Mouse (Mus musculus) intestine, postnatal 0 days (tissue): ENCODE measurements at regions not wholly inside any gene's neighbourhood (a gene's known extent, or its start where the extent isn't known, plus 50 kb on each side); places are given as distances from the start of the nearest gene placed in this dataset.
A peak's percentile ranks its signal among the peaks of the same experiment; 100 is the strongest.

Experiments used
- ATAC-seq: fragments of 200-750 bp; cut with Nextera tagmentation; 2 replicates; pipeline ENCODE4 v1.8.0; 2017; ENCODE audit warnings: mild to moderate bottlenecking, moderate TSS enrichment, moderate library complexity
- H3K27ac ChIP-seq: fragments of 300-500 bp; sonication (generic); 2 replicates; pipeline ENCODE4 v1.5.1; 2014; ENCODE audit warnings: mild to moderate bottlenecking, low read depth, low read length, moderate library complexity
- H3K27me3 ChIP-seq: fragments of 300-500 bp; sonication (generic); replicated peaks from 2 replicates; pipeline ENCODE4 v1.6.1; 2014; ENCODE audit warnings: low read length, mixed read lengths; ENCODE audit not compliant: control insufficient read depth, insufficient read depth
- H3K36me3 ChIP-seq: fragments of 300-500 bp; sonication (generic); 2 replicates; pipeline ENCODE4 v1.6.1; 2014; ENCODE audit warnings: mild to moderate bottlenecking, moderate library complexity; ENCODE audit not compliant: control insufficient read depth, insufficient read depth
- H3K4me1 ChIP-seq: fragments of 300-500 bp; sonication (generic); replicated peaks from 2 replicates; pipeline ENCODE4 v1.6.1; 2014; ENCODE audit warnings: antibody characterized with exemption, low read length, mixed read lengths; ENCODE audit not compliant: control insufficient read depth, insufficient read depth
- H3K4me2 ChIP-seq: fragments of 300-500 bp; sonication (generic); replicated peaks from 2 replicates; pipeline ENCODE4 v1.6.1; 2014; ENCODE audit warnings: low read depth, mild to moderate bottlenecking, moderate library complexity
- H3K4me3 ChIP-seq: fragments of 300-500 bp; sonication (generic); 2 replicates; pipeline ENCODE4 v1.5.1; 2014; ENCODE audit warnings: low read depth, low read length
- H3K9ac ChIP-seq: fragments of 300-500 bp; sonication (generic); 2 replicates; pipeline ENCODE4 v1.6.1; 2014; ENCODE audit warnings: mild to moderate bottlenecking, low read depth, low read length
- H3K9me3 ChIP-seq: fragments of 300-500 bp; sonication (generic); 2 replicates; pipeline ENCODE4 v1.6.1; 2016; ENCODE audit warnings: mixed run types; ENCODE audit not compliant: control insufficient read depth
- CTCF ChIP-seq: sonication (generic); IDR thresholded peaks from 2 replicates; pipeline ENCODE4 v1.5.1; 2016; ENCODE audit warnings: low read depth, mild to moderate bottlenecking, control low read depth, antibody characterized with exemption, moderate library complexity
- WGBS: fragments of 180-500 bp; shearing (Covaris S2); extraction: QIAGEN DNeasy Blood & Tissue Kit; methylation state at CpG from one replicate; pipeline ENCODE4 v1.1.7; 2014; 5-methylcytosine and 5-hydroxymethylcytosine counted together

DNA sequence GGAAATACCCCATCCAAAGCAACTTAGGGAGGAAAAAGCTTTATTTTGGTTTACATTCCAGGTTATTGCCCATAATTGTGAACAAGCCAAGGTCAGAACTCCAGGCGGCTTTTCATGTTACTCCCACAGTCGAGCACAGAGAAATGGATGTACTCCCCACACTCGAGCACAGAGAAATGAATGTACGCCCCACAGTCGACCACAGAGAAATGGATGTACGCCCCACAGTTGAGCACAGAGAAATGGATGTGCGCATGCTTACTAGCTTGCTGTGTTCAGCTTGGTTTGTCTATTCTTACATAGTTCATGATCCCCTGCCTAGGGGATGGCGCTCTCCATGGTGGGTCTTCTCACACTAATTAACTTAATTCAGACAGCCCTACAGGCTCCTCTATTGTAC, 219.2 kb downstream of the Hhipl2 start:
- Histone ChIP-seq H3K27me3 (no peaks in the 10 kb centered on the region), H3K9me3 (no peaks in the 10 kb centered on the region), H3K27ac (no peak overlapping the region), H3K4me1 (no peaks in the 10 kb centered on the region), H3K9ac (no peak overlapping the region), H3K36me3 (no peaks in the 10 kb centered on the region), H3K4me2 (no peak overlapping the region), H3K4me3 (no peak overlapping the region)
- ATAC-seq: no peak
- TF ChIP-seq CTCF: no peak
- WGBS: 89% methylated on average over 8 of the region's 8 CpGs

DNA sequence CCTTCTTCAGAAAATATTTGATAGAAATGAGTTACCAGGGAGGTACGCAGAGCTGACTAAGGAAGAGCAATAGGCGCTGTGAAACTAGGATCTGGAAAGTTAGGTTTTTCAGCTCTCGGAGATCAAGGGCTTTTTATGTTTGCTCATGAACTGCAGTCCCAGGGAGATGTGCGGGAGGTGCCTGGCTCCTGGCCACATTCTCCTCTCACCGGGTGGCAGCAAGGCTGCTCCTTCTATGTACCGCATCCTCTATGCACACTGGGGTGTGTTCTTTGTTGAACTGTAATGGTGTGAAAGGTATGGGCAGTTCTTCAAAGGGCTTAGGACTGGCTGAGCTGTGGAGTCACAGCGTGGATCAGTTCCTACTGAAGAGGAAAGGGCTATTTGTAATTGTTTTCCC, 221.3 kb downstream of the Hhipl2 start:
- Histone ChIP-seq H3K9me3 (no peaks in the 10 kb centered on the region), H3K4me3 (no peak overlapping the region), H3K27ac (no peak overlapping the region), H3K9ac (no peak overlapping the region), H3K36me3 (no peaks in the 10 kb centered on the region), H3K27me3 (no peaks in the 10 kb centered on the region), H3K4me2 (no peak overlapping the region), H3K4me1 (no peaks in the 10 kb centered on the region)
- no peak for ATAC-seq
- 29% methylated on average over 7 of the region's 7 CpGs for WGBS
- no peak for TF ChIP-seq CTCF

DNA sequence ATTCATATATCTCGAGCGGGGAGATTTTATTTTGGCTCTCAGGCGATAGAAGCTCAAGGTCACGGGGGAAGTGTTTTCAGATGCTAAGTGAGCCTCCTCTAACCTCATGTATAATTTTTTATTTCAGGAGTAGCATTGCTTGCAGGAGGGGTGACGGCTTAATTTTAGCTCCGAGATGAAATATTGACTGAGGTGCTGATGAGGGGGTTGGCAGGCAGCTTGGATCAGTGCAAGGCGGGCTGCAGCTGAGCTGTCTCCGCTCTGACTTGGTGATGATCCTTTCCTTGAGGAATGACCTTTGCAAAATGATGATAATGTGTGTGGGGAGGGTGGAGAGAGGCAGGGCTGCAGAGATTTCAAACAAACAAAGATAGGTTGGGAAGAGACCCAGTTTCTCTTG, 222.6 kb downstream of the Hhipl2 start:
- Histone ChIP-seq H3K27ac (no peak overlapping the region), H3K36me3 (no peaks in the 10 kb centered on the region), H3K4me2 (no peak overlapping the region), H3K9me3 (no peaks in the 10 kb centered on the region), H3K4me1 (no peaks in the 10 kb centered on the region), H3K27me3 (no peaks in the 10 kb centered on the region), H3K4me3 (no peak overlapping the region), H3K9ac (no peak overlapping the region)
- ATAC-seq: no peak
- no peak for TF ChIP-seq CTCF
- 59% methylated on average over 8 of the region's 8 CpGs for WGBS

DNA sequence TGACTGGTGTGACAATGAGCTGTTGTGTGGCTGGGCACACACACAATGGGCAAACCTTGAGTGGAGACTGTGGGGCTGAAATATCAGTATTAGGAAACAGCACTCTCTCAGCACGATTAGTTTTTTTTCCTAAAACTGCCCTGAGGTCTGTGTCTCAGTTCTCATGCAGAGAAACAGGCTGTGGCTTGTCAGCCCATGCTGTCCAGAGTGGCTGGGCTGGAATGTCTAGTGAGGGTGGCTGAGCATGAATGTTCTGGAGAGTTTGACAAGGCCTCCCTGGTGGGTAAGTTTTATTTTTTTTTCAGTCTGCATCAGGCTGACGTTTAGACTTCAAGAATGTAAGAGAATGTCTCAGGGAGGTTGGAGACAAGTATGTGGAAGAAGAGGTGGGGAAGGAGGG, 226.0 kb downstream of the Hhipl2 start:
- no peak for ATAC-seq
- H3K9ac ChIP-seq: no peak overlapping the region
- no peaks in the 10 kb centered on the region for H3K9me3 ChIP-seq
- TF ChIP-seq CTCF: no peak
- no peak overlapping the region for H3K4me2 ChIP-seq
- no peak overlapping the region for H3K27ac ChIP-seq
- no peaks in the 10 kb centered on the region for H3K27me3 ChIP-seq
- H3K4me1 ChIP-seq: no peaks in the 10 kb centered on the region
- no peak overlapping the region for H3K4me3 ChIP-seq
- WGBS: 33% methylated on average over 2 of the region's 2 CpGs
- no peaks in the 10 kb centered on the region for H3K36me3 ChIP-seq

DNA sequence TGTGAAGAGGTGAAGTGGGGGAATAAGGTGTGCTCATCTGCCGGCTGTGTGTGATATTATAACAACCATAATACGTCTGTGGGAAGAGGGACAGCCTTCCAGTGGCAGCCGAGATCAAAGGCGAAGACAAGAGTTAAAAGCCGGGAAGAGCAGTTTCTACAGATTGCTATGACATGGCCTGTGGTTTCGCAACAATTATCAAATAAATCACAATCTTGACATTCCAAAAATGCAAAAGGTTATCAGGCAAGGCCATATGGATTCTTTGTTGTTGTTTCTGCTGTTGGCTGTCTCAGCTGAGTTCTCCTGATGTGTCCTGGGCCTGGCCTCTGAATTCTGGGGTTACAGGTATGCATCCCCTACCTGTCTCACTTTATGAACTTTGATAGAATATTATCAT, 235.9 kb downstream of the Hhipl2 start:
- Histone ChIP-seq H3K9me3 (no peaks in the 10 kb centered on the region), H3K9ac (no peak overlapping the region), H3K4me2 (no peak overlapping the region), H3K27me3 (no peaks in the 10 kb centered on the region), H3K4me3 (no peak overlapping the region), H3K27ac (no peak overlapping the region), H3K36me3 (no peaks in the 10 kb centered on the region), H3K4me1 (no peaks in the 10 kb centered on the region)
- no peak for ATAC-seq
- TF ChIP-seq CTCF: no peak
- WGBS: 41% methylated on average over 6 of the region's 6 CpGs

DNA sequence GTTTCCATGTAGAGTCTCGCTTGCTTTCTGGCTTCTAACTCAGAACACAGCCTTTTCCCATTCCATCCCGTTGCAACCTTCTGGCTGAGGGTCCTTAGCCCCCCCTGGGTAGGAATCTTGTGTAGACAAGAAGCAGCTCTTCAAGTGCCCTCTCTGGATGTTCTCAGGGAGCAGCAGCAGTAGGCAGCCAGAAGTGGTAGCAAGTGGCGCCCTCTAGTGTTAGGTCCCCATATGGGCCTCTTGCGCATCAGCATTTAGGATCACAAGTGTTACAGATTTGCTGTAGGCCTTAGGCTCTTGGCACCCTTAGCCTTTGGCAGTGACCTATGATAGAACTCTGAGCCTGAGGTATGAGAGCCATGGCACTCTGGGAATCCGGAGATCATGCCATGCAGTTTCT, 239.0 kb downstream of the Hhipl2 start:
- H3K9ac ChIP-seq: no peak overlapping the region
- H3K27me3 ChIP-seq: no peaks in the 10 kb centered on the region
- ATAC-seq: no peak
- no peak overlapping the region for H3K27ac ChIP-seq
- peak; percentile 81 for TF ChIP-seq CTCF
- H3K36me3 ChIP-seq: no peaks in the 10 kb centered on the region
- WGBS: 54% methylated on average over 5 of the region's 5 CpGs
- H3K4me2 ChIP-seq: no peak overlapping the region
- no peak overlapping the region for H3K4me3 ChIP-seq
- no peaks in the 10 kb centered on the region for H3K9me3 ChIP-seq
- no peaks in the 10 kb centered on the region for H3K4me1 ChIP-seq

DNA sequence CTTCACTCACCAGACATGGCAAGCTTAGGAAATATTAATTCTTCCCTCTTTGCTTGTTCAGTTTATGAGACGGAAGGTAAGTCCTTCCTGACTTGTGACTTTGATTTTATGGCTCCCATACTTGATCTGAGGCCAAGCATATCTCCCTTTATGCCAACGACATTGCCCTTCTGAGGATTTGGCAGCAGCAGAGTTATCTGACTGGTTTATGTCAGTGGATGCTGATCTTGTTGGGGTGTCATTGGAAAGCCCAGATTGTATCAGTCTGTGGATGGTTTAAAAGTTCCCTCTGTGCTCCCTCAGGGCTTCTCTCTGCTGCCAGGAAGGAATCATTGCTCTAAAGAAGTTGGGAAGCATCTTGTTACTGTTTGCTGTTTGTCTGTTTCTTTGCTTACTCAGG, 242.5 kb downstream of the Hhipl2 start:
- TF ChIP-seq CTCF: no peak
- Histone ChIP-seq H3K4me2 (no peak overlapping the region), H3K27ac (no peak overlapping the region), H3K36me3 (no peaks in the 10 kb centered on the region), H3K27me3 (no peaks in the 10 kb centered on the region), H3K4me3 (no peak overlapping the region), H3K4me1 (no peaks in the 10 kb centered on the region), H3K9ac (no peak overlapping the region), H3K9me3 (no peaks in the 10 kb centered on the region)
- no peak for ATAC-seq
- 53% methylated on average over 2 of the region's 2 CpGs for WGBS
